9 mouse cellular contexts compared by ENCODE assay signal in the genomic region with DNA sequence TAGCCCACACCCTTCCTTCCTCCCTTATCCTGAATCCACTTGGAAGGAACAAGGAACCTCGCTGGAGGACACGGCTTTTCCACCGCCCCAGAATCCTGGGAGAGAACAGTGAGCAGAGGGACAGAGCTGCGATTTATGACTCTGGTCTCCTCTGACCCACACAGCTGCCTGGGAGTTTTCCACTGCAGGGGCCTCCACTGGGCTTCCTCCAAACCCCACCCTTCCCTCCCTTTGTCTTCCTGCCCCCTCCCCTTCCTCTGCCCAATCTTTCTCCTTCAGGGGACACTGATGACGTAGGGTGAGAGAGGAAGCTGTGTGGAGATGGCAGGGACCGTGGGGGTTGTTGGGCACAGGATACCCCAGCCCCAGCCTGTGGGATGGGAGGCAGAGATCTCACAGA. TPM values are rescaled to one million over a fixed set of nuclear protein-coding genes. Genes with fewer than 3 reads are reported as not detected.
DNase-seq lines count a peak whose midpoint lies in the region; ATAC-seq and TF ChIP-seq lines count a peak whose summit lies in the region.
"Had no signal": no experiment of that assay in that cellular context is flagged by ENCODE, and none has a peak within 500 bp of the region (broad histone marks: within the 10 kb centered on the region; RNA-seq: fewer than 3 reads in every experiment).

Gene Cldn15, plus strand, starts transcription at position 286 of the 400 bp plus-strand sequence.

- no peak for DNase-seq in neural tube, embryonic 11.5 days (ENCODE audit: low spot score)
- no peak for DNase-seq in limb, embryonic 10.5 days (ENCODE audit: low spot score)
- no peak for DNase-seq in ovary, adult 18-20 months (ENCODE audit: low spot score)
- DNase-seq in layer of hippocampus, adult 9-10 months (ENCODE audit: low spot score), result no peak

- H3K4me2 ChIP-seq in neural tube, embryonic 11.5 days (ENCODE audit: low read depth), result no peak within 1 kb of the TSS
- no peak within 1 kb of the TSS for H3K4me2 ChIP-seq in neural tube, embryonic 15.5 days
- peak within 1 kb of the TSS; percentile 27 for H3K4me2 ChIP-seq in heart, embryonic 13.5 days
- H3K4me2 ChIP-seq in myocyte (ENCODE audit: low read depth), result no peak within 1 kb of the TSS
- no peak within 1 kb of the TSS for H3K4me2 ChIP-seq in hindbrain, embryonic 13.5 days

- 0 out of 2 replicates have a peak within 1 kb of the TSS, but pooled peaks have one; percentile 39 for H3K27ac ChIP-seq in neural tube, embryonic 11.5 days (ENCODE audit: low read depth, low read length)
- no peak within 1 kb of the TSS; the same call in 1 of the 2 replicates for H3K27ac ChIP-seq in neural tube, embryonic 15.5 days (replicated peaks)
- peak within 1 kb of the TSS; percentile 84 for H3K27ac ChIP-seq in heart, embryonic 13.5 days (replicated peaks)
- peak within 1 kb of the TSS; percentile 53; the same call in 1 of the 2 replicates for H3K27ac ChIP-seq in limb, embryonic 10.5 days
- no peak within 1 kb of the TSS for H3K27ac ChIP-seq in hindbrain, embryonic 13.5 days
- H3K27ac ChIP-seq: macrophage had no signal

- H3K9ac ChIP-seq in neural tube, embryonic 11.5 days (ENCODE audit: low read length), result 0 out of 2 replicates have a peak within 1 kb of the TSS, but pooled peaks have one; percentile 6
- no peak within 1 kb of the TSS for H3K9ac ChIP-seq in neural tube, embryonic 15.5 days (replicated peaks)
- H3K9ac ChIP-seq in heart, embryonic 13.5 days, result peak within 1 kb of the TSS; percentile 71
- H3K9ac ChIP-seq in hindbrain, embryonic 13.5 days, result no peak within 1 kb of the TSS; the same call in 1 of the 2 replicates

- ATAC-seq in neural tube, embryonic 11.5 days (ENCODE audit: insufficient read depth, low FRiP score, low TSS enrichment), result no peak
- ATAC-seq in neural tube, embryonic 15.5 days (ENCODE audit: low FRiP score), result no peak
- ATAC-seq in heart, embryonic 13.5 days (ENCODE audit: extremely low read depth, insufficient number of reproducible peaks, low FRiP score, low TSS enrichment), result no peak
- ATAC-seq in hindbrain, embryonic 13.5 days (ENCODE audit: low FRiP score), result no peak

- 74% methylated on average over 6 of the region's 6 CpGs for WGBS in neural tube, embryonic 11.5 days
- 37% methylated on average over 6 of the region's 6 CpGs for WGBS in neural tube, embryonic 15.5 days
- 48% methylated on average over 6 of the region's 6 CpGs for WGBS in heart, embryonic 13.5 days
- WGBS in limb, embryonic 10.5 days, result 61% methylated on average over 6 of the region's 6 CpGs
- 66% methylated on average over 6 of the region's 6 CpGs for WGBS in hindbrain, embryonic 13.5 days

- no peaks in the 10 kb centered on the region for H3K79me2 ChIP-seq in myocyte (ENCODE audit: control insufficient read depth, insufficient read depth)

- H3K36me3 ChIP-seq in neural tube, embryonic 11.5 days (ENCODE audit: control insufficient read depth, insufficient read depth, low read length), result peaks cover 14% of the 10 kb centered on the region; the same call in 1 of the 2 replicates
- peaks cover 37% of the 10 kb centered on the region for H3K36me3 ChIP-seq in neural tube, embryonic 15.5 days
- H3K36me3 ChIP-seq in heart, embryonic 13.5 days, result peaks cover 37% of the 10 kb centered on the region
- H3K36me3 ChIP-seq in limb, embryonic 10.5 days, result peaks cover 58% of the 10 kb centered on the region
- H3K36me3 ChIP-seq in myocyte (ENCODE audit: control insufficient read depth, insufficient read depth), result no peaks in the 10 kb centered on the region
- H3K36me3 ChIP-seq in hindbrain, embryonic 13.5 days, result peaks cover 53% of the 10 kb centered on the region

- no peak within 1 kb of the TSS; the same call in 1 of the 2 replicates for H3K4me3 ChIP-seq in neural tube, embryonic 11.5 days (ENCODE audit: low read depth, low read length)
- H3K4me3 ChIP-seq in neural tube, embryonic 15.5 days (replicated peaks), result no peak within 1 kb of the TSS
- no peak within 1 kb of the TSS for H3K4me3 ChIP-seq in heart, embryonic 13.5 days
- H3K4me3 ChIP-seq in limb, embryonic 10.5 days, result no peak within 1 kb of the TSS
- no peak within 1 kb of the TSS for H3K4me3 ChIP-seq in myocyte
- H3K4me3 ChIP-seq in hindbrain, embryonic 13.5 days, result no peak within 1 kb of the TSS

- no peak for TF ChIP-seq POLR2A in myocyte (IDR thresholded peaks at IDR 0.05; ENCODE audit: insufficient read length, low read depth)

- H3K4me1 ChIP-seq in neural tube, embryonic 11.5 days (ENCODE audit: control insufficient read depth, insufficient read depth, low read length), result peaks cover 9% of the 10 kb centered on the region; the same call in 1 of the 2 replicates
- H3K4me1 ChIP-seq in neural tube, embryonic 15.5 days, result peaks cover 23% of the 10 kb centered on the region
- H3K4me1 ChIP-seq in heart, embryonic 13.5 days, result peaks cover 51% of the 10 kb centered on the region
- H3K4me1 ChIP-seq in limb, embryonic 10.5 days, result peaks cover 24% of the 10 kb centered on the region
- H3K4me1 ChIP-seq in hindbrain, embryonic 13.5 days (replicated peaks), result peaks cover 15% of the 10 kb centered on the region

- no peak within 1 kb of the TSS for H3ac ChIP-seq in myocyte (ENCODE audit: control insufficient read depth, insufficient read length)

- H3K9me3 ChIP-seq in neural tube, embryonic 11.5 days (ENCODE audit: control insufficient read depth, low read length), result no peaks in the 10 kb centered on the region
- no peaks in the 10 kb centered on the region for H3K9me3 ChIP-seq in neural tube, embryonic 15.5 days (replicated peaks)
- no peaks in the 10 kb centered on the region for H3K9me3 ChIP-seq in heart, embryonic 13.5 days
- no peaks in the 10 kb centered on the region for H3K9me3 ChIP-seq in limb, embryonic 10.5 days (replicated peaks)
- H3K9me3 ChIP-seq in hindbrain, embryonic 13.5 days, result no peaks in the 10 kb centered on the region

- no peaks in the 10 kb centered on the region for H3K27me3 ChIP-seq in neural tube, embryonic 11.5 days (ENCODE audit: control insufficient read depth, insufficient read depth, low read length)
- H3K27me3 ChIP-seq in neural tube, embryonic 15.5 days (replicated peaks), result no peaks in the 10 kb centered on the region
- H3K27me3 ChIP-seq in heart, embryonic 13.5 days (replicated peaks), result no peaks in the 10 kb centered on the region
- no peaks in the 10 kb centered on the region for H3K27me3 ChIP-seq in limb, embryonic 10.5 days (ENCODE audit: low read depth, poor library complexity, severe bottlenecking)
- no peaks in the 10 kb centered on the region for H3K27me3 ChIP-seq in myocyte (ENCODE audit: control insufficient read depth, insufficient read depth, insufficient read length)
- no peaks in the 10 kb centered on the region for H3K27me3 ChIP-seq in hindbrain, embryonic 13.5 days

TF ChIP-seq in myocyte, 11 proteins besides CTCF, POLR2A, EP300 and RAD21:
- TF ChIP-seq SRF (IDR thresholded peaks at IDR 0.05; ENCODE audit: control insufficient read depth, insufficient read length, low read depth) (no peak), MAX (IDR thresholded peaks at IDR 0.05; ENCODE audit: low read depth) (no peak), E2F4 (IDR thresholded peaks at IDR 0.05; ENCODE audit: insufficient read depth) (no peak), REST (IDR thresholded peaks at IDR 0.05; ENCODE audit: insufficient read depth, insufficient read length) (no peak), POLR2AphosphoS2 (IDR thresholded peaks at IDR 0.05; ENCODE audit: insufficient read length, low read depth) (peak; percentile 32), MYOG (IDR thresholded peaks at IDR 0.05; ENCODE audit: control insufficient read depth in 1 of 3, insufficient read depth in 1 of 3, insufficient read length in 2 of 3, low read depth in 2 of 3) (no peak)

RNA-seq across cellular contexts. Expression of gene Cldn15, which starts in this region (rescaled TPM):
- polyA plus RNA-seq in neural tube, embryonic 11.5 days (2014; fragmentation: Nextera tagmentation; extraction: Ambion mirVana), result not detected in 2 replicates
- 0.67 and 1.0 TPM in 2 replicates for polyA plus RNA-seq in neural tube, embryonic 15.5 days (2015; fragmentation: Nextera tagmentation; extraction: Ambion mirVana)
- 3.8 and 4.3 TPM in 2 replicates for polyA plus RNA-seq in heart, embryonic 13.5 days (2015; fragmentation: Nextera tagmentation; extraction: Ambion mirVana)
- polyA plus RNA-seq in limb, embryonic 10.5 days (2016; fragmentation: Nextera tagmentation; extraction: Ambion mirVana), result 0.13 and 0.39 TPM in 2 replicates
- 0.23 TPM for polyA plus RNA-seq in myocyte (2012; fragmentation: generic; extraction: Trizol)
- 0.21 and 0.35 TPM in 2 replicates for polyA plus RNA-seq in hindbrain, embryonic 13.5 days (2015; fragmentation: Nextera tagmentation; extraction: Ambion mirVana)
- polyA plus RNA-seq: macrophage had no signal

Comparison
In these comparisons a context has a peak if more than half of its experiments do, and no peak if none do; other contexts are left out.
1. H3K27ac ChIP-seq: peak in neural tube, embryonic 11.5 days (single experiment), heart, embryonic 13.5 days (single experiment) and limb, embryonic 10.5 days (single experiment); none in neural tube, embryonic 15.5 days (single experiment) and hindbrain, embryonic 13.5 days (single experiment).
2. H3K9ac ChIP-seq: peak in neural tube, embryonic 11.5 days (single experiment) and heart, embryonic 13.5 days (single experiment); none in neural tube, embryonic 15.5 days (single experiment) and hindbrain, embryonic 13.5 days (single experiment).